Mouse (Mus musculus) neural tube, embryonic 13.5 days (tissue): ENCODE measurements around the gene Atf3. TPM values are rescaled to one million over a fixed set of nuclear protein-coding genes. Genes with fewer than 3 reads are reported as not detected.
"Not testable (repeated sequence)": the region's sequence is repeated elsewhere in the genome, so short reads cannot be mapped to it uniquely, and the experiment has no call there.

Experiments
- ATAC-seq: fragments of 200-750 bp; cut with Nextera tagmentation; 2 replicates; pipeline ENCODE4 v1.8.0; 2017; ENCODE audit warnings: low read depth, mild to moderate bottlenecking, moderate TSS enrichment, moderate library complexity
- H3K27ac ChIP-seq: fragments of 300-500 bp; sonication (generic); replicated peaks from 2 replicates; pipeline ENCODE4 v1.5.1; 2015; ENCODE audit warnings: moderate library complexity, mild to moderate bottlenecking, inconsistent platforms
- H3K27me3 ChIP-seq: fragments of 300-500 bp; sonication (generic); 2 replicates; pipeline ENCODE4 v1.6.1; 2015; ENCODE audit warnings: mild to moderate bottlenecking, inconsistent platforms
- H3K36me3 ChIP-seq: fragments of 300-500 bp; sonication (generic); 2 replicates; pipeline ENCODE4 v1.6.1; 2015; ENCODE audit warnings: mild to moderate bottlenecking, inconsistent platforms
- H3K4me1 ChIP-seq: fragments of 300-500 bp; sonication (generic); replicated peaks from 2 replicates; pipeline ENCODE4 v1.6.1; 2015; ENCODE audit warnings: inconsistent platforms
- H3K4me2 ChIP-seq: fragments of 300-500 bp; sonication (generic); 2 replicates; pipeline ENCODE4 v1.6.1; 2015; ENCODE audit warnings: inconsistent platforms, mild to moderate bottlenecking, moderate library complexity
- H3K4me3 ChIP-seq: fragments of 300-500 bp; sonication (generic); 2 replicates; pipeline ENCODE4 v1.5.1; 2015; ENCODE audit warnings: mild to moderate bottlenecking, inconsistent platforms
- H3K9ac ChIP-seq: fragments of 300-500 bp; sonication (generic); 2 replicates; pipeline ENCODE4 v1.6.1; 2015; ENCODE audit warnings: moderate library complexity, mild to moderate bottlenecking, inconsistent platforms
- H3K9me3 ChIP-seq: fragments of 300-500 bp; sonication (generic); 2 replicates; pipeline ENCODE4 v1.6.1; 2016; ENCODE audit warnings: inconsistent platforms
- WGBS: fragments of 180-500 bp; shearing (Covaris S2); methylation state at CpG from one replicate; pipeline ENCODE4 v1.1.7; 2015; 5-methylcytosine and 5-hydroxymethylcytosine counted together
- polyA plus RNA-seq: library from polyadenylated mRNA; unstranded; fragments of >200 nt; fragmentation: Nextera tagmentation; extraction: Ambion mirVana; gene quantifications from 2 replicates; pipeline ENCODE4 v1.2.1, GENCODE M21; 2015

The Atf3 gene
- polyA plus RNA-seq, 1 experiment from 2014 or later = 2.0 TPM

DNA sequence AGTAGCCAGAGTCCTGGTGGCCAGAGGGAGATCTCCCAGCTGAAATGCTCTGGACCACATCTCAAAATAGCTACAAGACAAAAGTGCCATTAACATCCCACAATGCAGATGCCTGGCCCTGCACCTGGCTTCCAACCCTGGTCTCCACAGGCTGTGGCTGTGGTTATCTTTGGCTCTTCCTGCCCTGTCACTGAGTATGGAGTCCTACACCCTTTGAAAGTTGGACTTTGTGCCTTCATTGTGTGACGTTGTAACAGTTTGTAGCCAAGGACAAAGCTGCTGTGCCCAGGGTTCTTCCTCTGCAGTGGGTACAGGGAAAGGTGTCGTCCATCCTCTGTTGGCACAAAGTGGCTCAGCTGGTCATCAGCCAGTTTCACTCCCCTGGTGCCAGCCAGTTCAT is 47.4 kb downstream of the Atf3 start:
- no peak for ATAC-seq
- 88% methylated on average over 2 of the region's 2 CpGs for WGBS
- no peak overlapping the region for H3K9ac ChIP-seq
- H3K36me3 ChIP-seq = no peaks in the 10 kb centered on the region
- peaks cover 9% of the 10 kb centered on the region; the same call in 1 of the 2 replicates for H3K4me1 ChIP-seq
- H3K27ac ChIP-seq = no peak overlapping the region
- no peak overlapping the region for H3K4me3 ChIP-seq
- H3K27me3 ChIP-seq = no peaks in the 10 kb centered on the region
- no peaks in the 10 kb centered on the region for H3K9me3 ChIP-seq
- H3K4me2 ChIP-seq = no peak overlapping the region

DNA sequence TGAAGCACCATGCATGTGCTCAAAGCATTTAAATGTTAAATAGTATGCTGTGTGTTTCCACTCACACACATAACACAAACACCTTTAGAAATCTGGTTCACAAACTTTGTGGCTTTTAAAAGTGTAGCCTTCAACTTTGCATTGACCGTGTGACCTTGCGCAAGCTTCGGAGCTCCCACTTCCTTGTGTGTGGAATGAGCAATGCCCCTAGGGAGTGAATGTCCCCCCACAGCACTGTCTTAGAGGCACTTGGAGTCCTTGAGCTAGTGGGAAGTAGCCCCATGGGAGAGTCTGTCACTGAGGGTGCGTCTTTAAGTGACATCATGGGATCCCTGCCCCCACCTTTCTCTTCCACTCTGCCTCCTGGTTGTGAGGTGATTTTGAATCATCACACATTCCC is 51.6 kb downstream of the Atf3 start:
- Histone ChIP-seq H3K4me1 (peaks cover 10% of the 10 kb centered on the region; the same call in 1 of the 2 replicates), H3K27ac (no peak overlapping the region), H3K27me3 (no peaks in the 10 kb centered on the region), H3K9me3 (no peaks in the 10 kb centered on the region), H3K36me3 (no peaks in the 10 kb centered on the region), H3K4me2 (no peak overlapping the region), H3K4me3 (no peak overlapping the region), H3K9ac (no peak overlapping the region)
- 76% methylated on average over 4 of the region's 4 CpGs for WGBS
- ATAC-seq = no peak

DNA sequence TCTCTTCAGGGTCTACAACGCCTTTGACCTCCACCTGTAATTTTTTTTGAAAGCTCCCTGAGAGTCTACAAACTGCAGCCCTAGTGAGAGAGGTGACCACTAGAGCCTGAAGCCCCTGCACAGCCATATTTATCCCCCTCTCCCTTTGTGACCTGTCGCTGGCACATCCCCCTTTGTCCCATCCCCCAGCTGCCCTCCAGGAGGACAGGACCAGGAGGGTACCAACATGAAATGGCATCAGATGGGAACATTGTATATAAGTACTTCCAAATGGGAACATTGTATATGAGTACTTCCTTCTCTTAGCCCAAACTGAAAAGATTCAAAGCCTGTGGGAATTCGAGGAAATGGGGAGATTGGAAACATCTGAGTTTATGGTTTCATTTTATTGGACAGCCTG is 53.1 kb downstream of the Atf3 start, which contains the start of gene Fam71a:
TSS of gene Fam71a (minus strand) at position 101 of the 400 bp plus-strand sequence.
- H3K4me3 ChIP-seq = no peak within 1 kb of the TSS
- H3K9me3 ChIP-seq = no peaks in the 10 kb centered on the region
- no peak within 1 kb of the TSS for H3K9ac ChIP-seq
- H3K4me2 ChIP-seq = no peak within 1 kb of the TSS
- H3K27me3 ChIP-seq = no peaks in the 10 kb centered on the region
- H3K27ac ChIP-seq = no peak within 1 kb of the TSS
- ATAC-seq = no peak
- no peaks in the 10 kb centered on the region for H3K36me3 ChIP-seq
- 89% methylated on average over 3 of the region's 3 CpGs for WGBS
- peaks cover 10% of the 10 kb centered on the region; the same call in 1 of the 2 replicates for H3K4me1 ChIP-seq

DNA sequence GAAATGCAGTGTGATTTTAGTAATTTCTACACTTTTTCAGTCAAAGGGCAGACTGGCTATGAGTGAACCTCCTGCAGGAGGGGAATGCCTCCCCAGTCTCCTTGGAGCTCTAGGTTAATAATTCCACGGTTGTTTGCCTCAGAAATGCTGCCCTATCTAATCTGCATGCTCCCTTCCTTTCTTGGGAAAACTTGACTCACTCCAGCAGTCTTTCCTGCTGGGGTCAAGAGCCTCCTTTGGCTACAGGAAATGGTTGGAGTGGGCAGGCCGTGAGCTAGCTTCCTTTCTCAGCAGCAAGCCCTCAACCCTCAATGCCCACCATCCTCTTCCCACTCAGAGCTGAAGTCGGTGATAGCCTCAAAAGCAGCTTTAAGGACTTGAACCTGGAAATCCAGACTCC is 63.5 kb downstream of the Atf3 start:
- WGBS = 57% methylated on average over 3 of the region's 3 CpGs

DNA sequence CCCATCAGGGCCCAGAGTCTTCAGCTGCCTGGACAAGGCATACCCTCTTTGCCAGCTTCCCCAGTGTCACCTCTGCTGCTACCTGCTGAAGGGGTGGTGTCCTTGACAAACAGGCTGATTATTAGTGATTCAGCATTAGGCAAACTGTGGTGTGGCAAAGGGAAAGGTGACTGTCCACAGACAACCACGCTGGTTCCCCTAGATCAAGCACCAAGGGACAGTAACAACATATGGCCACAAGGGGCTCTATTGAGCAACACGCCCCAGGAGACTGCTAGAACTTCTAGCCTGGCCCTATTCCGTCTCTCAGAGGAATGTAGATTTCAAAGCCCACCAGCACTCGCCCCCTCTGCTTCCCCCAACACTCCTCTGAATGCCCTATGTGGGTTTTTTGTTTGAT is 64.8 kb downstream of the Atf3 start:
- Histone ChIP-seq H3K4me2 (no peak overlapping the region), H3K27me3 (no peaks in the 10 kb centered on the region), H3K9ac (no peak overlapping the region), H3K27ac (no peak overlapping the region), H3K36me3 (no peaks in the 10 kb centered on the region), H3K4me1 (no peaks in the 10 kb centered on the region), H3K9me3 (peaks cover 11% of the 10 kb centered on the region; the same call in 1 of the 2 replicates), H3K4me3 (no peak overlapping the region)
- no peak for ATAC-seq
- WGBS = 21% methylated on average over 4 of the region's 4 CpGs

More for the DNA sequence above, 63.5 kb downstream of the Atf3 start:
- H3K9me3 ChIP-seq = peaks cover 11% of the 10 kb centered on the region; the same call in 1 of the 2 replicates
- H3K9ac ChIP-seq = no peak overlapping the region
- no peaks in the 10 kb centered on the region for H3K4me1 ChIP-seq
- no peaks in the 10 kb centered on the region for H3K36me3 ChIP-seq
- no peak overlapping the region for H3K4me3 ChIP-seq
- ATAC-seq = no peak
- no peak overlapping the region for H3K27ac ChIP-seq
- H3K4me2 ChIP-seq = no peak overlapping the region
- no peaks in the 10 kb centered on the region for H3K27me3 ChIP-seq

DNA sequence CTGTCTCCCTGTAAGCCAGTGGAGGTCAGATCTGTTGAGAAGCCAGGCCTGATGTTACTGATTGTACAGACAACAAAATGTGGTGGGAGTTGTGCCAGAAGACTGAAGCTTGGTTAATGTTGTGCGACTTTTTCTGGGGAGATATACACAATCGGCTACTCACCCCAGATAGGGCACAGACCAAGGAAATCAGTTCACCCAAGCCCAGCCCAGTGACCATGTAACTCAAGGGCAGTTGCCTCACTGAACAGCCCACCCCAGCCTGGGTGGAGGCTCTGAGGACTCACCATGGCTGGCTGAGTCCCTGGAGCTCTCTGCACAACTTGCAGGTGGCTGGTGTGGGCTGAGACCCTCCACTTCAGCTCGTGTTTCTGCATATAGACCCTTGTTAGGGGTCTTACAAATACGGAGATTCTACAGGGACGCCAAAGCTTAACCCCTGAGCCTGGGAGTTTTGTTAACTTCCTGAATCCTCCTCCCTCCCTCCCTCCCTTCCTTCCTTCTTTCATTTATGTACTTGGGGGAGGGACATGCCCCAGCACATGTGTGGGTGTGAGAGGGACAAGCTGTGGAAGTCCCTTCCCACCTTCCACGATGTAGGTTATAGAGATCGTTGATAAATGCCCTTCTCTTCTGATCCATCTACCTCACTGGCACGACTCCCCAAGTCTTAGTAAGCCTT is 66.8 kb downstream of the Atf3 start:
- ATAC-seq = no peak
- no peak overlapping the region for H3K4me2 ChIP-seq
- H3K27ac ChIP-seq = no peak overlapping the region
- H3K4me1 ChIP-seq = no peaks in the 10 kb centered on the region
- H3K27me3 ChIP-seq = no peaks in the 10 kb centered on the region
- H3K4me3 ChIP-seq = no peak overlapping the region
- peaks cover 3% of the 10 kb centered on the region; the same call in 1 of the 2 replicates for H3K9me3 ChIP-seq
- no peaks in the 10 kb centered on the region for H3K36me3 ChIP-seq
- H3K9ac ChIP-seq = no peak overlapping the region
- 81% methylated on average over 8 of the region's 8 CpGs for WGBS

DNA sequence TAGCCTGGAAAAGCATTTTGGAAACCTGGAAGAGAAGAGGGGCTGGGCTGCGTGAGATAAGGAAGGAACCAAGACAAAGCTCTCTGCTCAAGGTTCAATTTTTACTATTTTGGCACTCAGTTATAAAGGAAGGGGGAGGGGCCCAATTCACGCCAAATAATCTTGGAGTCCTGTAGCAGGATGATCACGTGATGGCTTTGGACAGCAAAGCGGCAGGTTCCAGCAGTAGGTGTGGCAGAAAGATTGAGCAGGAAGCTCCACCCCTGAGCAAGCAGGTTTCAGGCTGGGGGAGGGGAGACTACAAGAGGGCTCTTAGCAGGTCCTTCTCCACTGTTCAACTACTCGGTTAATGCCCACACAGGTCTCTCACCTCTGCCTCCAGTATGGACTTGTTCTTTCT is 68.3 kb downstream of the Atf3 start:
- H3K9ac ChIP-seq, H3K27me3 ChIP-seq, H3K4me3 ChIP-seq, ATAC-seq, H3K4me1 ChIP-seq, H3K4me2 ChIP-seq, H3K27ac ChIP-seq, H3K9me3 ChIP-seq, H3K36me3 ChIP-seq: not testable (repeated sequence)
- WGBS = 88% methylated on average over 5 of the region's 5 CpGs

DNA sequence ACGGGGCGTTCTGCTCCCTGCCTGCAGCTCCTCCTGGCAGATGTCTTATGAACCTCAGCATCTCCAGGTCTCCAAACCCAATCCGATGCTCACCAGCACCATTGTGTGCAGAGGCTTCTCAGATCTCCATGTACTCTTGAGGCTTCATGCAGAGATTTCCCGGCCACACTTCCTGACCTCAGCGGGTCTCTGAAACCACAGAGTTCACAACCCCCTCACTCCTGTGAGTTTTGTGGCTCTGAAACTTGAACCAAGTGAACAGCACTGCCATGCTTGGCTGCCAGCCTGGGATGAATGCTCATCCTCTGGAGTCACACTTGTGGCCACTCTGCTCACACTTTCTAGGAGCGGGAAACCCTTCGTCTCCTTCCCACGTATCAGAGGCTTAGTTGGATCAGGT is 76.9 kb downstream of the Atf3 start:
- Histone ChIP-seq H3K36me3 (no peaks in the 10 kb centered on the region), H3K9me3 (no peaks in the 10 kb centered on the region), H3K4me1 (no peaks in the 10 kb centered on the region), H3K27ac (no peak overlapping the region), H3K9ac (no peak overlapping the region), H3K4me2 (no peak overlapping the region), H3K27me3 (no peaks in the 10 kb centered on the region), H3K4me3 (no peak overlapping the region)
- no peak for ATAC-seq
- 86% methylated on average over 8 of the region's 8 CpGs for WGBS

DNA sequence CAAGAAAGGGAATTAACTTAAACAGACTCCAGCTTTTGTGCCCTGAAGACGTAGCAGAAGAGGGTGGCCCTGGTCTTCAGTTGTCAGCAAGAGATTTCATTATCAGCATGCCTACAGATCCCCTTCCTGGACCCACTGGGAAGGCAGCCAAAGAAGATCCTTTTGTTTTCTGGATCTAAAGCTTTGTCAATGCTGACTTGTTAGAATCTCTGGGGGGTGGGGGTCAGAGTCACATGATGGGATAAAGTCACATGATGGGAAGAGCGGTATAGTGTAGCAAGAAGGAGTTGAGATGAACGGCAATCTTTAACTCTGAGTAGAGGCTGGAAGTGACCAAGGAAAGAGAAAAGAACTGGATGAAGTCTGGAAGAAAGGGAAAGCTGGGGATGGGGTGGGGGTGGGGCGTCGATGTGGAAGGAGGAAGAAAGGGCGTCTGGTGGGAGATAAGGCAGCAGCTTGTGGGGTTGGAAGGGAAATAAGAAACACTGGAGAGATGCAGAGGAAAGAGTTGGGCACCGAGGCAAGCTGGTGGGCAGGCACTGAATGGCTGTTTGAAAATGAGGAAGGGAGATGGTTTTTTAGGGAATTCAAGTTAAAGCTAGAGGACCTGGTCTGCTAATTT is 78.9 kb downstream of the Atf3 start:
- Histone ChIP-seq H3K27ac (no peak overlapping the region), H3K4me2 (no peak overlapping the region), H3K36me3 (no peaks in the 10 kb centered on the region), H3K4me3 (no peak overlapping the region), H3K27me3 (no peaks in the 10 kb centered on the region), H3K9me3 (no peaks in the 10 kb centered on the region), H3K9ac (no peak overlapping the region), H3K4me1 (no peaks in the 10 kb centered on the region)
- WGBS = 74% methylated on average over 7 of the region's 7 CpGs
- no peak for ATAC-seq

DNA sequence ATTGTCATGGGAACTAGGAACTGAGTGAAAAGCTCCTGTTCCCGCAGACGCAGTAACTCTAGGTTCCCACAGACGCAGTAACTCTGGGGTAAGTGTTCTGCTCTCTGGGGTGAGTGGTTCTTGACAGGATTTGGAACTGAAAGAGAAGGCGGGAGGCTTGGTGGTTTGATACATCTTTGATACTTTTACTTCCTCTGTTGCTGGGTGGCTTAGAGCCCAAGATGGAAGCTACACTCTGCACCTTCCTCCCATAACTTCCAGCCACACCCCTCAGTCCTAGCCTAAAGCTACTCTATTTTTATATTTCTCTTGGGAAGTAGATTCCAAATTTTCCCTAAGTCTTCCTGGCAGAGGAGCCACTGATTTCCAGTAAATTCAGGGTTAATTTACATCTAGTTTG is 79.4 kb downstream of the Atf3 start:
- H3K27me3 ChIP-seq = no peaks in the 10 kb centered on the region
- H3K36me3 ChIP-seq = no peaks in the 10 kb centered on the region
- H3K4me2 ChIP-seq = no peak overlapping the region
- ATAC-seq = no peak
- no peak overlapping the region for H3K27ac ChIP-seq
- H3K4me1 ChIP-seq = no peaks in the 10 kb centered on the region
- no peaks in the 10 kb centered on the region for H3K9me3 ChIP-seq
- WGBS = 92% methylated on average over 4 of the region's 4 CpGs
- no peak overlapping the region for H3K9ac ChIP-seq
- no peak overlapping the region for H3K4me3 ChIP-seq

DNA sequence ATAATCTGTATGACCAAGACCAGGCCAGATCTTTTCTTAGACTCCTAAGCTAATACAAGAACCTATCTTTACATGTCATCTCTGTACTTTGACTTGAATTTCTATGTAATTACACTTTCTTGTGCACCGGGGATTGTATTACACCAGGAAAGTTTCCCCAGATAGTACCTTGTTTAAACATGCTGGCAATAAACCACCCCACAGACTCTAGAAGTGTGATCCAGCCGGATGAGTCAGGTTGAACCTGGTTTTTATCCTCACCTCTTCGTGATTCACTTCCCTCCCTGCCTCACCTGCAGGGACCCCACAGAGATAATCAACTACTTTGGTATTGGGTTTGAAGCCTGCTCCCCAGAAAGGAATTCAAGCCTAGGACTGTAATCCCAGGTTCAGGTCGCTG is 82.4 kb downstream of the Atf3 start:
- no peaks in the 10 kb centered on the region for H3K27me3 ChIP-seq
- H3K9me3 ChIP-seq = no peaks in the 10 kb centered on the region
- WGBS = 61% methylated on average over 4 of the region's 4 CpGs
- no peak overlapping the region for H3K4me2 ChIP-seq
- no peak overlapping the region for H3K27ac ChIP-seq
- no peak overlapping the region for H3K9ac ChIP-seq
- no peaks in the 10 kb centered on the region for H3K4me1 ChIP-seq
- ATAC-seq = no peak
- H3K4me3 ChIP-seq = no peak overlapping the region
- H3K36me3 ChIP-seq = no peaks in the 10 kb centered on the region

DNA sequence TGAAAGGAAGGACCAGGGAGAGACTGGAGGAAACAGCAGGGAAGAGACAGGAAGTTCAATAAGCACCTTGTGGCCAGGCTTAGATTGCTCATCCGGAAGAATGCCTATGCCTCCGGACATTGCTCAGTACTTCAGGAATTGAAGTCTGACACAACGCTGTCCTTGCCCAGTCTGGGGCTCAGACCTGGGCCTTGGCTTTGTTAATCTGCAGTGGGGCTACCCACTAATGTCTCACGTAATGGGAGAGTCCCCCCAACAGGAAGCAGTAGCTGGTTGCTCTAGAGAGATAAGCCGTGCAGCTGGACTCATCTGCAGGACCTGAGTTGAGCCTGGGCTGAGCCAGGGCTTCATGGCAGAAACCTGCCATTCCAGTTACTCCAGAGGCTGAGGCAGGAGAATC is 84.9 kb downstream of the Atf3 start:
- Histone ChIP-seq H3K27me3 (no peaks in the 10 kb centered on the region), H3K9ac (no peak overlapping the region), H3K36me3 (no peaks in the 10 kb centered on the region), H3K4me2 (no peak overlapping the region), H3K4me1 (no peaks in the 10 kb centered on the region), H3K27ac (no peak overlapping the region), H3K4me3 (no peak overlapping the region), H3K9me3 (peaks cover 10% of the 10 kb centered on the region)
- ATAC-seq = no peak
- WGBS = 85% methylated on average over 5 of the region's 5 CpGs

DNA sequence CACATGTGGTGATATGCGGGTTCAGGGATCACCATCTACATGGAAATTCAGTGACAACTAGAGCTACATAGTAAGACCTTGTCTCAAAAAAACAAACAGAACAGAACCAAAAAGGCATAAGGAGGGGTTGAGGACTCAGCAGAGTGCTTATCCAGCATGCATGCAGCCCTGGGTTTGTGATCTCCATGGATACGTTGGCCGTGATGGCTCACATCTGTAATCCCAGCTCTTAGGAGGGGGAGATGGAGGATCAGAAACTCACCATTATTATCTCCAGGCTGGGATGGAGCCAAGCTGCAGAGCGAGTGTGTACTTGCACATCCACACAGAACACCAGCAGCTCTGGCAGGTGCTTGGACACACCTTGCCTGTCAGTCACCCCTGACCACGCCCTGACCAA is 85.6 kb downstream of the Atf3 start:
- H3K27ac ChIP-seq = no peak overlapping the region
- no peak overlapping the region for H3K4me3 ChIP-seq
- H3K9ac ChIP-seq = no peak overlapping the region
- H3K4me2 ChIP-seq = no peak overlapping the region
- H3K9me3 ChIP-seq = peaks cover 10% of the 10 kb centered on the region
- no peaks in the 10 kb centered on the region for H3K36me3 ChIP-seq
- no peaks in the 10 kb centered on the region for H3K27me3 ChIP-seq
- ATAC-seq = no peak
- 82% methylated on average over 5 of the region's 5 CpGs for WGBS
- H3K4me1 ChIP-seq = no peaks in the 10 kb centered on the region
